Mouse (Mus musculus): ENCODE measurements around the gene Kri1. TPM values are rescaled to one million over a fixed set of nuclear protein-coding genes. Genes with fewer than 3 reads are reported as not detected.
"Not testable (repeated sequence)": the region's sequence is repeated elsewhere in the genome, so short reads cannot be mapped to it uniquely, and the experiment has no call there.

The Kri1 gene
- polyA plus RNA-seq, 1 experiment from 2014 or later: 18.1 TPM

DNA sequence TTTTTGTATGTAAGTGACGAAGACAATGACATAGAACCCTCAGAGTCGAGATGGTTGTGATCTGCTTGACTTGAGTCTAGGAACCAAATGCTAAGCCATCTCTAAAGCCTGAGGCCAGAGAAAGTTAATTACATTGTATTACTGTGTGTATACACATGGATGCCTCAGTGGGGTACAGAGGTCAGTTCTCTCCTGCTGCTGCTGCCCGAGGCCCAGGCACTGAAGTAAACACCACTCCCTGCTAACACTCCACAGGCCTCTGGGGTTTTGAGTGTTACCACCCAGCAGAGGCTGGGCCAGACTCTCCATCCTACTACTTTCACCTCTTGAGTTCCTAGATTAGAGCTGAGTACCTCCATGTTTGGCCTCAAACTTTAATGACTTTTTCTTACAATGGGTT lies 3.8 kb downstream of the Kri1 start:
- Histone ChIP-seq H3K27ac (no peak overlapping the region), H3K9ac (no peak overlapping the region), H3K4me3 (no peak overlapping the region), H3K9me3 (replicated peaks) (no peaks in the 10 kb centered on the region), H3K4me2 (replicated peaks) (no peak overlapping the region), H3K36me3 (peaks cover 53% of the 10 kb centered on the region), H3K4me1 (peaks cover 21% of the 10 kb centered on the region), H3K27me3 (no peaks in the 10 kb centered on the region)
- no peak for ATAC-seq (ENCODE audit: low FRiP score)
- 72% methylated on average over 3 of the region's 3 CpGs for WGBS

DNA sequence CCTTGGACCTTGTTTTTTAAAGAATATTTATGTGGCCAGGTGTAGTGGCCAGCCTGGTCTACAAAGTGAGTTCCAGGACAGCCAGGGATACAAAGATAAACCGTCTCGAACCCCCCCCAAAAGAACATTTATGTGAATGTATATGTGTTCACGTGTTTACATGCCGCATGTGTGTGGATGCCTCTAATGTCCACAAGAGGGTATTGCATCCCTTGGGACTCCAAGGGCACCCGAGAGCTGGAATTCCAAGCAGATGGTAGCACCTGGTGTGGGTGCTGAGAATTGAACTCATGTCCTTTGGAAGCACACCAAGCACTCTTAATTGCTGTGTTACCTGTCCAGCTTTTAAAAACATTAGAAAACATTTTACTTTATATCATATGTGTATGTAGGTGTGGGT lies 4.2 kb downstream of the Kri1 start:
- 92% methylated on average over 5 of the region's 5 CpGs for WGBS
- Histone ChIP-seq H3K27me3 (no peaks in the 10 kb centered on the region), H3K9me3 (replicated peaks) (no peaks in the 10 kb centered on the region), H3K4me2 (replicated peaks) (no peak overlapping the region), H3K4me3 (no peak overlapping the region), H3K27ac (no peak overlapping the region), H3K36me3 (peaks cover 57% of the 10 kb centered on the region), H3K9ac (no peak overlapping the region), H3K4me1 (peaks cover 17% of the 10 kb centered on the region)
- no peak for ATAC-seq (ENCODE audit: low FRiP score)

DNA sequence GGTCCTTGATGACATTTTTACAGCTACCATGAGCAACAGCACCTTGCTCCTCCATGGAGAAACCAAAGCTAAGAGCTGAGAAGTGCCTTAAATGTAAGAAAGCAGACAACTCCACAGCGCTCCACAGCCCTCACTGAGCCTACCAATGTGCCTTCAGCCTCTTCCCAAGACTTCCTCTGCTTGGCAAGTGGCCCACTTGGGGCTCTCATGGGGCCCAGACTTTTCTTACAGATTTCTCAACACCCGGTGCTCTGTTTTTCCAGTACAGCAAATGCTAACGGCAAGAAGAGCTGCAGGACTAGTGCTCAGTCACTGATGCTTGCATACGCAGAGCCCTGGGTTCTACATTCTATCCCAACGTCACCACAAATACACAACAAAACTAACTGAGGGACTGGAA lies 10.0 kb downstream of the Kri1 start:
- H3K4me2 ChIP-seq (replicated peaks): no peak overlapping the region
- no peak overlapping the region for H3K9ac ChIP-seq
- WGBS: 94% methylated on average over 5 of the region's 5 CpGs
- peaks cover 93% of the 10 kb centered on the region for H3K36me3 ChIP-seq
- no peak overlapping the region for H3K4me3 ChIP-seq
- H3K27ac ChIP-seq: no peak overlapping the region
- no peaks in the 10 kb centered on the region for H3K4me1 ChIP-seq
- no peaks in the 10 kb centered on the region for H3K27me3 ChIP-seq
- no peaks in the 10 kb centered on the region for H3K9me3 ChIP-seq (replicated peaks)
- no peak for ATAC-seq (ENCODE audit: low FRiP score)

GRCm38 (mm10) chr9:21276307-21276706 lies 11.5 kb downstream of the Kri1 start:
- Histone ChIP-seq H3K27me3 (no peaks in the 10 kb centered on the region), H3K27ac (no peak overlapping the region), H3K36me3 (peaks cover 96% of the 10 kb centered on the region), H3K9ac (no peak overlapping the region), H3K4me2 (replicated peaks) (no peak overlapping the region), H3K4me1 (no peaks in the 10 kb centered on the region), H3K4me3 (no peak overlapping the region), H3K9me3 (replicated peaks) (no peaks in the 10 kb centered on the region)
- WGBS: 96% methylated on average over 8 of the region's 8 CpGs
- no peak for ATAC-seq (ENCODE audit: low FRiP score)

DNA sequence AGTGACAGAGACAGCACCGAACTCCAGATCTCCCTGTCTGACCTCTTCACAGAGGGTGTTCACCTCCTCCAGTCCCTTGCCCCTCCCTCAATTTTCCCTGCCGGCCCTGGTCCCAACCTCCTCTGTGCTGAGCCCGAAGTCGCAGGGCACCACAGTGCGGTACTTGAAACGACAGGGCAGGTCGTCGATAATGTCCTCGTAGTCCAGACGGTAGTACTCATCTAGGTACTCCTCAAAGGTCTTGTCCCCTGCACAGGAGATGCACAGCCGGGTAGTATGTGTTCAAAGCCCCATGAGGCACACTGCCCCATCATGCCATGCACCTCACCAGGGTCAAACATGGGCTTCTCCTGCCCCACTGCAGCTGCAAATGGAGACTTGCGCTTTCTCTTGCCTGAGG lies 12.0 kb downstream of the Kri1 start:
- H3K9ac ChIP-seq: no peak overlapping the region
- no peaks in the 10 kb centered on the region for H3K27me3 ChIP-seq
- no peak overlapping the region for H3K4me2 ChIP-seq (replicated peaks)
- no peaks in the 10 kb centered on the region for H3K4me1 ChIP-seq
- no peak overlapping the region for H3K4me3 ChIP-seq
- no peak overlapping the region for H3K27ac ChIP-seq
- WGBS: 89% methylated on average over 12 of the region's 12 CpGs
- peaks cover 96% of the 10 kb centered on the region for H3K36me3 ChIP-seq
- H3K9me3 ChIP-seq (replicated peaks): no peaks in the 10 kb centered on the region
- no peak for ATAC-seq (ENCODE audit: low FRiP score)

DNA sequence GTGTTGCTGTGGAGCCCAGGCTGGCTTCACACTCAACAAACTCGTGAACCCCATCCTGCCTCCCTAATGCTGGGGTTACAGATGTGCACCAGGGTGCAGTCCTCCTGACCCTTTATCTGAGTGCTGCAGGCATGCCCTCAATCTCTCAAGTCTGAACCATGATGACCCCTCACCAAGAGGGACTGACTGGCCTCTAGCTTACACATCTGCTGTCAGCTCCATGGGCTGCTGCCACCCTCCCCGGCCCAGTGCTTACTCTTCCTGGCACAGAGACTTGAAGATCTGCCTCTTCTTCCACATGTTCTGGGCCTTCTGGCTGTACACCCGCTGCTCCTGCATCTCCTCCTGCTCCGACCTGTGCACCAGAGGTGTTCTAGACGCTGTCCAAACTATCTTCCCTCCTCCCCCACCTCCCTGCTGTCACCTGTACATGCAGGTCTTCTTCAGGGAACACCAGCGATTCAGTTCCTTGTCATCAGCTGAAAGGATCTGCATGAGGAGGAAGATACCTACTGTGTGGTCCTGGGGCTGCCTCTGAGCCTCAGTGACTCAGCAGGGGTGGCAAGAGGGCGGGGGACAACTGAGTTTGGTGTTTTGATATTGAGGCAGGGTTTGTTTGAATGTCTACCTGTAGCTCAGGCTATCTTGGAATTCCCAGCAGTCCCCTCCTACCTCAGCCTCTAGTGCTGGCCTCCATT lies 12.6 kb downstream of the Kri1 start:
- 87% methylated on average over 7 of the region's 7 CpGs for WGBS
- H3K27me3 ChIP-seq: no peaks in the 10 kb centered on the region
- no peak for ATAC-seq (ENCODE audit: low FRiP score)

DNA sequence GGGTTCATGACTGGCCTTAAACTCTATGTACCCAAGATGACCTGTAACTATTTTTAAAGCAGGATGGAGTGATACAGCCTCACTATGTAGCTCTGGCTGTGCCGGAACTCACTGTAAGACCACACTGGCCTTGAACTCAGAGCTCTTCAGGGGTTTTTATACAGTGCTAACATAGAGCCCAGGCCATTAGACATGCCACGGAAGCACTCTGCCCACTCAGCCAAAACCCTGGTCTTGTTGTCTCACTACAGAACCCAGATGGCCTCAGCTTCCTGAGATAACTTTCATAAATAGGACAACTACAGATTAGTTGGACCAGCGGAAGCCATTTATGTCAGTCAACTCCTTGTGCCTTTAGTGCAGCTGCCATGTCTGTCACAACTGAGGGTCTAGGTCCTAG lies 13.4 kb downstream of the Kri1 start:
- no peak overlapping the region for H3K27ac ChIP-seq

More for the DNA sequence above, 12.6 kb downstream of the Kri1 start:
- Histone ChIP-seq H3K4me3 (no peak overlapping the region), H3K4me2 (replicated peaks) (no peak overlapping the region), H3K9ac (no peak overlapping the region), H3K4me1 (no peaks in the 10 kb centered on the region), H3K36me3 (peaks cover 98% of the 10 kb centered on the region), H3K9me3 (replicated peaks) (no peaks in the 10 kb centered on the region), H3K27ac (no peak overlapping the region)

GRCm38 (mm10) chr9:21273520-21274228 lies 14.1 kb downstream of the Kri1 start:
- Histone ChIP-seq H3K4me1 (no peaks in the 10 kb centered on the region), H3K27ac (no peak overlapping the region), H3K4me2 (replicated peaks) (no peak overlapping the region), H3K9ac (no peak overlapping the region), H3K36me3 (peaks cover 95% of the 10 kb centered on the region), H3K4me3 (no peak overlapping the region), H3K27me3 (no peaks in the 10 kb centered on the region), H3K9me3 (replicated peaks) (no peaks in the 10 kb centered on the region)
- 88% methylated on average over 7 of the region's 7 CpGs for WGBS
- no peak for ATAC-seq (ENCODE audit: low FRiP score)

More for the DNA sequence above, 13.4 kb downstream of the Kri1 start:
- Histone ChIP-seq H3K4me2 (replicated peaks) (no peak overlapping the region), H3K4me3 (no peak overlapping the region), H3K36me3 (peaks cover 96% of the 10 kb centered on the region), H3K9ac (no peak overlapping the region), H3K9me3 (replicated peaks) (no peaks in the 10 kb centered on the region), H3K27me3 (no peaks in the 10 kb centered on the region), H3K4me1 (no peaks in the 10 kb centered on the region)
- ATAC-seq (ENCODE audit: low FRiP score): no peak
- 94% methylated on average over 3 of the region's 3 CpGs for WGBS

DNA sequence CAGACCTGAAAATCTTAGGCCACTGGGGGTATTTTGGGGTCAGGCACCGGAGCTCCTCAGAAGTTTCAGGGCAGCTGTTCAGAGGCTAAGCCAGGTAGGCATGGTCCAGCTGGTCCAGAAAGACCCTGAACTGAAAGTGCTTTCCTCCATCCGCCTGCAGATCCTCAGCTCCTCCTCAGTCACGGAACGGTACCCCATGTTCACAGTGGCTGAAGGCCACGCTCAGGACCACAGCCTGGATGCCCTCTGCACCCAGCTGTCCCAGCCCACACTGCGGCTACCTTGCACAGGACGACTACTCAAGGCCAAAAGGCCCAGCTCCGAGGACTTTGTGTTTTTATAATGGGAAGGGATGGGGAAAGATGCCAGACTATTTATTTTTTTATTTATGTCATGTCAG lies 14.7 kb downstream of the Kri1 start:
- WGBS: 86% methylated on average over 8 of the region's 8 CpGs

GRCm38 (mm10) chr9:21272391-21272790 lies 15.4 kb downstream of the Kri1 start:
- Histone ChIP-seq H3K27me3 (no peaks in the 10 kb centered on the region), H3K4me3 (no peak overlapping the region), H3K4me2 (replicated peaks) (no peak overlapping the region), H3K27ac (no peak overlapping the region), H3K9ac (no peak overlapping the region), H3K9me3 (replicated peaks) (no peaks in the 10 kb centered on the region), H3K36me3 (peaks cover 95% of the 10 kb centered on the region), H3K4me1 (no peaks in the 10 kb centered on the region)
- 92% methylated on average over 9 of the region's 9 CpGs for WGBS
- no peak for ATAC-seq (ENCODE audit: low FRiP score)

More for the DNA sequence above, 14.7 kb downstream of the Kri1 start:
- Histone ChIP-seq H3K36me3 (peaks cover 98% of the 10 kb centered on the region), H3K27ac (no peak overlapping the region), H3K27me3 (no peaks in the 10 kb centered on the region), H3K4me3 (no peak overlapping the region), H3K4me1 (no peaks in the 10 kb centered on the region), H3K9me3 (replicated peaks) (no peaks in the 10 kb centered on the region), H3K4me2 (replicated peaks) (no peak overlapping the region), H3K9ac (no peak overlapping the region)
- ATAC-seq (ENCODE audit: low FRiP score): no peak

DNA sequence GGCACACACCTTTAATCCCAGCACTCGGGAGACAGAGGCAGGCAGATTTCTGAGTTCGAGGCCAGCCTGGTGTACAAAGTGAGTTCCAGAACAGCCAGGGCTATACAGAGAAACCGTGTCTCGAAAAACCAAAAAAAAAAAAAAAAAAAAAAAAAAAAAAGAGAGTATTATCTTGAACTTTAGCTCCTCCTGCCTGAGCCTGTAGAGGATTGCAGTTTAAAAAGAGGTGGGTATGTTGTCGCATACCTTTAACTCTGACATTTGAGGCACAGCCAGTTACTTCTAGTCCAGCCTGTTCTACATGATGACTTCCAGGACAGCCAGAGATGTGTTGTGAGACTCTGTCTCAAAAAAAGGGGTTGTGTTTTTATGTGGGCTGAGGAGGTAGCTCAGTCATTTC lies 18.2 kb downstream of the Kri1 start:
- not testable (repeated sequence) for H3K9me3 ChIP-seq (replicated peaks); H3K27ac ChIP-seq; H3K4me3 ChIP-seq; H3K9ac ChIP-seq; H3K4me2 ChIP-seq (replicated peaks); H3K27me3 ChIP-seq; ATAC-seq (ENCODE audit: low FRiP score)
- 84% methylated on average over 5 of the region's 5 CpGs for WGBS
- Histone ChIP-seq H3K4me1 (peaks cover 16% of the 10 kb centered on the region), H3K36me3 (peaks cover 74% of the 10 kb centered on the region)

DNA sequence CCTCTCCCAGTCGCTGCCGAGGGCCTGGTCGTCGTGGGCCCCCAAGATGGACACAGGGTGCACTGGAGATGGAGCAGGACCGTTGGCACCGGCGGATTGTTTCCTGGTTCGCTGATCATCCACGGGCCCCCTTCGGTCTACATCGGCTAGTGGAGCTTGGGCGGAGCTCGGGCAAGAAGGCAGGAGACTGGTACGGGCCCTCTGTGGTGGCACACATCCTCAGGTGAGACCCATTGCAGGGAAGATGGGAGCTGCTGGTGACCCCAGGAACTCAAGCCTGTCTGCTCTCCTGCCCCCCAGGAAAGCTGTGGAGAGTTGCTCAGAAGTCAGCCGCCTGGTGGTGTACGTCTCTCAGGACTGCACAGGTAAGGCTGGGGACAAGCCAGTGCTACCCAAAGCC lies 19.5 kb downstream of the Kri1 start:
- no peak overlapping the region for H3K4me3 ChIP-seq
- H3K36me3 ChIP-seq: peaks cover 61% of the 10 kb centered on the region
- ATAC-seq (ENCODE audit: low FRiP score): no peak

GRCm38 (mm10) chr9:21266889-21267288 lies 20.9 kb downstream of the Kri1 start:
- ATAC-seq (ENCODE audit: low FRiP score): no peak
- Histone ChIP-seq H3K4me1 (peaks cover 19% of the 10 kb centered on the region), H3K9me3 (replicated peaks) (no peaks in the 10 kb centered on the region), H3K27ac (no peak overlapping the region), H3K27me3 (no peaks in the 10 kb centered on the region), H3K4me3 (no peak overlapping the region), H3K9ac (no peak overlapping the region), H3K4me2 (replicated peaks) (no peak overlapping the region), H3K36me3 (peaks cover 47% of the 10 kb centered on the region)
- 94% methylated on average over 5 of the region's 5 CpGs for WGBS

More for the DNA sequence above, 19.5 kb downstream of the Kri1 start:
- WGBS: 95% methylated on average over 16 of the region's 16 CpGs
- Histone ChIP-seq H3K27me3 (no peaks in the 10 kb centered on the region), H3K9me3 (replicated peaks) (no peaks in the 10 kb centered on the region), H3K9ac (no peak overlapping the region), H3K4me1 (peaks cover 19% of the 10 kb centered on the region), H3K4me2 (replicated peaks) (no peak overlapping the region), H3K27ac (no peak overlapping the region)
